Mouse (Mus musculus) CD4-positive helper T cell, adult 2 months (primary cell): ENCODE measurements around the gene Gemin7.
"Not testable (repeated sequence)": the region's sequence is repeated elsewhere in the genome, so short reads cannot be mapped to it uniquely, and the experiment has no call there.

Experiments used
- DNase-seq: peaks from one replicate; pipeline ENCODE4 v3.0.0-alpha.2; 2012; ENCODE audit warnings: low read depth, missing footprints, low spot score

The Gemin7 gene

GRCm38 (mm10) chr7:19577141-19577852 is at the start of gene Gemin7, which contains the start of gene Zfp296:
Gene Gemin7, minus strand, starts transcription at chr7:19577595.
Gene Zfp296, plus strand, starts transcription at chr7:19577287.
- DNase-seq = peak; percentile 58

GRCm38 (mm10) chr7:19623433-19623832 is 46.0 kb upstream of the Gemin7 start:
- no peak for DNase-seq

GRCm38 (mm10) chr7:19622241-19622640 is 44.8 kb upstream of the Gemin7 start:
- DNase-seq = no peak

- no peak for DNase-seq
Measured at GRCm38 (mm10) chr7:19620811-19621210, 43.4 kb upstream of the Gemin7 start.

GRCm38 (mm10) chr7:19619004-19619801 is 41.8 kb upstream of the Gemin7 start:
- DNase-seq = peak; percentile 72

GRCm38 (mm10) chr7:19615036-19615577 is 37.7 kb upstream of the Gemin7 start:
- no peak for DNase-seq

- DNase-seq = no peak
Measured at GRCm38 (mm10) chr7:19610969-19611368, 33.6 kb upstream of the Gemin7 start.

- DNase-seq = no peak
Measured at GRCm38 (mm10) chr7:19609641-19610332, 32.4 kb upstream of the Gemin7 start.

GRCm38 (mm10) chr7:19607291-19607690 is 29.9 kb upstream of the Gemin7 start:
- no peak for DNase-seq

GRCm38 (mm10) chr7:19604606-19605214 is 27.3 kb upstream of the Gemin7 start:
- not testable (repeated sequence) for DNase-seq

GRCm38 (mm10) chr7:19603849-19604605 is 26.6 kb upstream of the Gemin7 start, which contains the start of gene Clasrp:
Gene Clasrp, minus strand, starts transcription at chr7:19604486.
- DNase-seq = peak; percentile 95

GRCm38 (mm10) chr7:19603055-19603454 is 25.7 kb upstream of the Gemin7 start:
- DNase-seq = no peak

- no peak for DNase-seq
Measured at GRCm38 (mm10) chr7:19600562-19600961, 23.2 kb upstream of the Gemin7 start.

GRCm38 (mm10) chr7:19593061-19593730 is 15.8 kb upstream of the Gemin7 start:
- DNase-seq = no peak

GRCm38 (mm10) chr7:19589917-19590316 is 12.5 kb upstream of the Gemin7 start:
- DNase-seq = peak; percentile 75

- DNase-seq = peak; percentile 38
Measured at GRCm38 (mm10) chr7:19589207-19589606, 11.8 kb upstream of the Gemin7 start.

GRCm38 (mm10) chr7:19586269-19586668 is 8.9 kb upstream of the Gemin7 start:
- DNase-seq = no peak

- DNase-seq = no peak
Measured at GRCm38 (mm10) chr7:19580634-19581033, 3.2 kb upstream of the Gemin7 start.

GRCm38 (mm10) chr7:19579751-19580150 is 2.4 kb upstream of the Gemin7 start:
- DNase-seq = no peak

- no peak for DNase-seq
Measured at GRCm38 (mm10) chr7:19578436-19578835, 1.0 kb upstream of the Gemin7 start.
